Mouse (Mus musculus) cerebellum, adult 2 months (tissue): ENCODE results near the gene Sccpdh.

Source experiments
- CTCF ChIP-seq: fragments of 200-500 bp; IDR thresholded peaks from 2 replicates; pipeline ENCODE4 v1.5.1; 2011; ENCODE audit warnings: low read depth, mild to moderate bottlenecking, control low read depth, low read length, moderate library complexity, borderline replicate concordance; ENCODE audit not compliant: insufficient read depth
- POLR2A ChIP-seq: fragments of 200-500 bp; IDR thresholded peaks from 2 replicates; pipeline ENCODE4 v1.6.1; 2011; ENCODE audit warnings: low read length, control low read depth, borderline replicate concordance; ENCODE audit not compliant: insufficient read depth

GRCm38 (mm10) chr1:179687305-179687704, 19.3 kb downstream of the Sccpdh start:
- TF ChIP-seq POLR2A (no peak), CTCF (no peak)
